ENCODE assay signal across 7 mouse cellular contexts in the genomic region with DNA sequence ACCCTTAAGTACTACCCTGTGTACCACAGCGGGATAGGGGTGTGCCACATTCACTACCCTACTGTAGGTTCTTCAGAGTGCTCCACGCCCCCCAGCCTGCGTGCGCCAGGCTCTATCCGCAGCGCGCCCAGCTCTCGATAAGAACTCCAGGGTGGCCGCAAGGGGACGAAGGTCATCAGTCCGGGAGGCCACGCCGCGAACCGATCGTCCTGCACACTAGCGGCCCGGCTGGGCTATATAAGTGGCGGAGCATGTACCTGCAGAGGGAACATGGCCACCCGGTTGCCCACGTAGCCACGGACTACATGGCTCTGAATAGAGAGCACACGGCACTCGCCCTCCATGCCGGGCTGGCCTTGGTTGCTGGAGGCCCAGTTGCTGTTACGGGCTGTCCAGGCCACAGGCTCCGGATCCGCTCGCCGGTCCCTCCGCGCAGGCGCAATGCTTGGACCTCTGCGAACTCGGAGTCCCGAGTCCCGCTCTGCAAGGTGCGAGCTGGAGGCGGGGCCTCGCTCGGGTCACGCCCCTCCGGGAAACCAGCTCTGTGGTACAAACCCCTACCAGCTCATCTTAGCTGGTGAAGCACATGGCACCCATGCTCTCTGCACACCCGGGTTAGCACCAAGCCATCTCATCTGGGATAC.
DNase-seq lines count a peak whose midpoint lies in the region; ATAC-seq and TF ChIP-seq lines count a peak whose summit lies in the region.

No protein-coding gene starts in this region.

- H3K4me1 ChIP-seq in intestine, embryonic 16.5 days (ENCODE audit: control insufficient read depth, insufficient read depth, low read length): peaks cover 10% of the 10 kb centered on the region
- peaks cover 15% of the 10 kb centered on the region for H3K4me1 ChIP-seq in liver, postnatal 0 days (ENCODE audit: insufficient read depth)
- H3K4me1 ChIP-seq in neural tube, embryonic 13.5 days (replicated peaks): peaks cover 12% of the 10 kb centered on the region

- H3K27me3 ChIP-seq in intestine, embryonic 16.5 days (replicated peaks; ENCODE audit: control insufficient read depth, insufficient read depth, low read length): peaks cover 5% of the 10 kb centered on the region; the same call in 1 of the 2 replicates
- H3K27me3 ChIP-seq in liver, postnatal 0 days (ENCODE audit: insufficient read depth, low read length): no peaks in the 10 kb centered on the region
- peaks cover 46% of the 10 kb centered on the region for H3K27me3 ChIP-seq in neural tube, embryonic 13.5 days

- no peaks in the 10 kb centered on the region for H3K9me3 ChIP-seq in intestine, embryonic 16.5 days (ENCODE audit: control insufficient read depth, low read length)
- H3K9me3 ChIP-seq in liver, postnatal 0 days (ENCODE audit: low read length): no peaks in the 10 kb centered on the region
- H3K9me3 ChIP-seq in neural tube, embryonic 13.5 days: no peaks in the 10 kb centered on the region

- TF ChIP-seq EP300 in liver, postnatal 0 days (IDR thresholded peaks at IDR 0.05; ENCODE audit: low read depth): no peak

- peak overlapping the region; percentile 66 for H3K9ac ChIP-seq in intestine, embryonic 16.5 days (ENCODE audit: low read depth, low read length)
- H3K9ac ChIP-seq in liver, postnatal 0 days (replicated peaks): peak overlapping the region; percentile 62
- H3K9ac ChIP-seq in neural tube, embryonic 13.5 days: peak overlapping the region; percentile 70

- H3K27ac ChIP-seq in gastrocnemius, adult 2 months: peak overlapping the region; percentile 43; the same call in 1 of the 2 replicates
- H3K27ac ChIP-seq in intestine, embryonic 16.5 days (ENCODE audit: low read length): peak overlapping the region; percentile 40
- peak overlapping the region; percentile 67 for H3K27ac ChIP-seq in liver, postnatal 0 days (ENCODE audit: low read depth)
- no peak overlapping the region for H3K27ac ChIP-seq in neural tube, embryonic 13.5 days (replicated peaks)

- H3K4me3 ChIP-seq in gastrocnemius, adult 2 months: peak overlapping the region; percentile 69
- peak overlapping the region; percentile 51 for H3K4me3 ChIP-seq in intestine, embryonic 16.5 days (ENCODE audit: low read length)
- peak overlapping the region; percentile 56 for H3K4me3 ChIP-seq in liver, postnatal 0 days (ENCODE audit: low read depth, low read length)
- H3K4me3 ChIP-seq in neural tube, embryonic 13.5 days: peak overlapping the region; percentile 48

- under 1% methylated on average over 44 of the region's 44 CpGs for WGBS in intestine, embryonic 16.5 days
- 1% methylated on average over 35 of the region's 44 CpGs for WGBS in liver, postnatal 0 days (ENCODE audit: insufficient replicate concordance)
- 2% methylated on average over 44 of the region's 44 CpGs for WGBS in neural tube, embryonic 13.5 days

- H3K4me2 ChIP-seq in intestine, embryonic 16.5 days (ENCODE audit: low read depth, low read length): peak overlapping the region; percentile 94
- H3K4me2 ChIP-seq in liver, postnatal 0 days (ENCODE audit: low read depth, low read length): peak overlapping the region; percentile 90
- H3K4me2 ChIP-seq in neural tube, embryonic 13.5 days: peak overlapping the region; percentile 84

- ATAC-seq in intestine, embryonic 16.5 days: peak; percentile 89
- peak; percentile 88 for ATAC-seq in liver, postnatal 0 days
- peak; percentile 87 for ATAC-seq in neural tube, embryonic 13.5 days (ENCODE audit: low read depth)

- TF ChIP-seq CTCF in gastrocnemius, adult 2 months (IDR thresholded peaks at IDR 0.05): no peak
- TF ChIP-seq CTCF in liver, postnatal 0 days (IDR thresholded peaks at IDR 0.05; ENCODE audit: low read depth): no peak

- H3K36me3 ChIP-seq in intestine, embryonic 16.5 days (ENCODE audit: control insufficient read depth, insufficient read depth, low read length): no peaks in the 10 kb centered on the region
- H3K36me3 ChIP-seq in liver, postnatal 0 days (replicated peaks; ENCODE audit: insufficient read depth, low read length): no peaks in the 10 kb centered on the region
- no peaks in the 10 kb centered on the region for H3K36me3 ChIP-seq in neural tube, embryonic 13.5 days

- intact Hi-C loops in gastrocnemius, adult 2 months (cut with DNase I): no loop called here

- DNase-seq in adrenal gland, adult 2 months: peak; percentile 90
- DNase-seq in cerebellum, adult 9-11 months: peak; percentile 59
- peak; percentile 83 for DNase-seq in gastrocnemius, adult 2 months
- peak; percentile 87 for DNase-seq in liver, postnatal 0 days
- peak; percentile 64 for DNase-seq in urinary bladder, adult 2 months (ENCODE audit: low spot score)
